Mouse (Mus musculus) cortical plate, adult 2 months (tissue): Measurements from ENCODE around the gene Cpz.

Experiments
- CTCF ChIP-seq: fragments of 200-500 bp; IDR thresholded peaks from 2 replicates; pipeline ENCODE4 v1.5.1; 2011; ENCODE audit warnings: mild to moderate bottlenecking, control low read depth, low read length; ENCODE audit not compliant: insufficient read depth; ENCODE audit errors: extremely low read depth
- POLR2A ChIP-seq: fragments of 200-500 bp; IDR thresholded peaks from 2 replicates; pipeline ENCODE4 v1.6.1; 2011; ENCODE audit warnings: mild to moderate bottlenecking, low read length, control low read depth; ENCODE audit not compliant: insufficient read depth; ENCODE audit errors: extremely low read depth

DNA sequence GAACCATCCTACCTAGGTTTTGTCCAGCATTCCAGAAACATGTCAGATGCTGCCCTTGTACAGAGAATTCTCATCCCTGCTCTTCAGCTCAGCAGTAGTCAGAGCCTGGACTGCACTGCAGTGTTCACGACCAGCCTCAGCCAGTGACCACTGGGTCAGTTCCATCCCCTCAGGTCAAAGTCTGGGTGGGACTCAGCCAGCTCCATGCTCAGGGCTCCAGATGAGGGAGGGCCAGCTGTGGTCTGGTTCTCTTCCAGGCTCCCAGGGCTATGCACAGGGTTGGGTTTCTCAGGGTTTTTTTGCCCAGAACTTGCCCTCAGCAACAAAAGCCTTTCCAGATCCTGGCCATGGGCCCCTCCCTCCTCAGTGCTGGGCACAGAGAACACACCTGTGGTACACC is 12.0 kb upstream of the Cpz start:
- TF ChIP-seq CTCF = no peak
- no peak for TF ChIP-seq POLR2A
